Mouse (Mus musculus) stomach, postnatal 0 days (tissue): ENCODE data around the gene Cnpy3. TPM values are rescaled to one million over a fixed set of nuclear protein-coding genes. Genes with fewer than 3 reads are reported as not detected.

Experiments used
- ATAC-seq: fragments of 200-750 bp; cut with Nextera tagmentation; 2 replicates; pipeline ENCODE4 v1.8.0; 2017; ENCODE audit not compliant: low FRiP score, low TSS enrichment
- DNase-seq: peaks from one replicate; pipeline ENCODE4 v3.0.0-alpha.2; 2016; ENCODE audit warnings: low spot score
- H3K27ac ChIP-seq: fragments of 300-500 bp; sonication (generic); replicated peaks from 2 replicates; pipeline ENCODE4 v1.5.1; 2014; ENCODE audit warnings: mild to moderate bottlenecking, control low read depth
- H3K27me3 ChIP-seq: fragments of 300-500 bp; sonication (generic); 2 replicates; pipeline ENCODE4 v1.6.1; 2014; ENCODE audit warnings: low read length; ENCODE audit not compliant: control insufficient read depth, insufficient read depth
- H3K36me3 ChIP-seq: fragments of 300-500 bp; sonication (generic); 2 replicates; pipeline ENCODE4 v1.6.1; 2014; ENCODE audit warnings: low read length, mixed read lengths; ENCODE audit not compliant: control insufficient read depth, insufficient read depth
- H3K4me1 ChIP-seq: fragments of 300-500 bp; sonication (generic); replicated peaks from 2 replicates; pipeline ENCODE4 v1.6.1; 2014; ENCODE audit warnings: antibody characterized with exemption; ENCODE audit not compliant: control insufficient read depth, insufficient read depth
- H3K4me2 ChIP-seq: fragments of 300-500 bp; sonication (generic); replicated peaks from 2 replicates; pipeline ENCODE4 v1.6.1; 2014; ENCODE audit warnings: low read depth, mild to moderate bottlenecking, control low read depth, moderate library complexity
- H3K4me3 ChIP-seq: fragments of 300-500 bp; sonication (generic); 2 replicates; pipeline ENCODE4 v1.5.1; 2014; ENCODE audit warnings: low read depth, low read length, control low read depth
- H3K9ac ChIP-seq: fragments of 300-500 bp; sonication (generic); 2 replicates; pipeline ENCODE4 v1.6.1; 2014; ENCODE audit warnings: mild to moderate bottlenecking, low read length, control low read depth, mixed read lengths
- H3K9me3 ChIP-seq: fragments of 300-500 bp; sonication (generic); 2 replicates; pipeline ENCODE4 v1.6.1; 2016; ENCODE audit warnings: low read length; ENCODE audit not compliant: control insufficient read depth
- CTCF ChIP-seq: IDR thresholded peaks from 2 replicates; pipeline ENCODE4 v1.5.1; 2016; ENCODE audit warnings: antibody characterized with exemption, low read depth, mild to moderate bottlenecking, moderate library complexity
- EP300 ChIP-seq: optimal IDR thresholded peaks from 2 replicates; pipeline ENCODE3; 2016; ENCODE audit warnings: antibody characterized with exemption
- WGBS: fragments of 180-500 bp; shearing (Covaris S2); extraction: QIAGEN DNeasy Blood & Tissue Kit; methylation state at CpG from one replicate; pipeline ENCODE4 v1.1.7; 2014; 5-methylcytosine and 5-hydroxymethylcytosine counted together
- polyA plus RNA-seq: library from polyadenylated mRNA; unstranded; fragments of >200 nt; fragmentation: Nextera tagmentation; extraction: Ambion mirVana; gene quantifications from 2 replicates; pipeline ENCODE4 v1.2.1, GENCODE M21; 2015

The Cnpy3 gene
- polyA plus RNA-seq, 1 experiment from 2014 or later: 39.0 TPM

DNA sequence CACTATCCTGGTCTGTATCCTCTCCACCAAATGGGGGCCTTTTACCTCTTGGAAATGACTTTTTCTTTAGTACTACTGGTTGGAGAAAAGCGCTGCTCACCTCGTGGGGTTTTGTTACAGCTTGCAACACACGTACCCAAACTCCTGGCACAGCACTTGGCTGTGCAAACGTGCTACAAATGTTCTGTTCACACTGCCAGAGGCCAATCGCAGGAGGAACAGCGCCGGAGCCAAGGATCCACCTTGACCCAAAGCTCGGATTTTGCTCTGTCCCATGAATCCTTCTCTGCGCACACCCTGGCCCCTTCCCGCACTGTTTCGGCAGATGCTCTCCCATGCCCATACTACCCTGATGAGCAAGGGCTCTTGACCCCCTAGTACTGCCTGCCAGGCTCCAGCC, 23.5 kb downstream of the Cnpy3 start:
- WGBS: 41% methylated on average over 11 of the region's 11 CpGs
- H3K27ac ChIP-seq: no peak overlapping the region

DNA sequence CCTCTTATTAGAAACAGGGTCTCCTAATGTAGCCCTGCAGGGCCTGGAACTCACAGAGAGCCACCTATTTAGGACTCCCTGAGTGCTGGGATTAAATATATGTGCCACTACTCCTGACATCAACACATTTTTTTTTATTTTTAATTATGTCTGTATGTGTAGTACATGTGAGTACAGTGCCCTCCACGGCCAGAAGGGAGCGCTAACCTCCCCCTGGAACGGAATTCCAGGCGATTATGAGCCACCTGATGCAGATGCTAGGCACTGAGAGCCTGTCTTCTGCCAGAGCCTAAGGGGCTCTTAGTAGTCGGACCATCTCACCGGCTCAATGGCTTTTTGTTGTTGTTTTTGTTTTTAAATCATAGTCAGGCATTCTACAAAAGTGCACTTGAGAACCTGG, 24.0 kb downstream of the Cnpy3 start:
- DNase-seq: peak; percentile 42
- no peaks in the 10 kb centered on the region for H3K9me3 ChIP-seq
- H3K4me2 ChIP-seq: no peak overlapping the region
- no peak overlapping the region for H3K27ac ChIP-seq
- H3K36me3 ChIP-seq: 0 out of 2 replicates have a peak, but pooled peaks cover 7% of the 10 kb centered on the region
- ATAC-seq: no peak
- H3K9ac ChIP-seq: no peak overlapping the region
- H3K4me1 ChIP-seq: no peaks in the 10 kb centered on the region
- peak; percentile 62 for TF ChIP-seq CTCF
- no peak for TF ChIP-seq EP300
- WGBS: 46% methylated on average over 6 of the region's 6 CpGs
- H3K4me3 ChIP-seq: no peak overlapping the region
- H3K27me3 ChIP-seq: no peaks in the 10 kb centered on the region

More for the DNA sequence above, 23.5 kb downstream of the Cnpy3 start:
- DNase-seq (no peak), ATAC-seq (no peak)
- Histone ChIP-seq H3K27me3 (no peaks in the 10 kb centered on the region), H3K36me3 (0 out of 2 replicates have a peak, but pooled peaks cover 4% of the 10 kb centered on the region), H3K4me1 (no peaks in the 10 kb centered on the region), H3K9ac (0 out of 2 replicates have a peak overlapping the region, but pooled peaks have one; percentile 41), H3K4me2 (peak overlapping the region; percentile 46), H3K4me3 (peak overlapping the region; percentile 21), H3K9me3 (no peaks in the 10 kb centered on the region)
- TF ChIP-seq EP300: no peak
- TF ChIP-seq CTCF: no peak

DNA sequence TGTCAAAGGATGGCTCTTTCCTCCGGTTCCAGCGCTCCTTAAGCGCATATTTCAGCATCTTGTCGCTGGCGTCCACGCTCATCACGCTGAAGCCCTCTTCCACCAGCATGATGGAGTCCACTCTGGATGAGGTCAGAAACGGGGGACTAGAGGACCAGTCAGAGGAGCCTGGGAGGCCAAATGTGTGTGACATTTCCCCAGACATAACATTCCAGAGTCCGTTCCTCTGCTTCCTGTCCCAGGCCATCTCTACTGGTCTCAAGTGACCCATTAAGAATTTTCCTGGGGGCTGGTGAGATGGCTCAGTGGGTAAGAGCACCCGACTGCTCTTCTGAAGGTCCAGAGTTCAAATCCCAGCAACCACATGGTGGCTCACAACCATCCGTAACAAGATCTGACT, 24.7 kb downstream of the Cnpy3 start:
- Histone ChIP-seq H3K4me1 (no peaks in the 10 kb centered on the region), H3K9me3 (no peaks in the 10 kb centered on the region), H3K4me3 (no peak overlapping the region), H3K4me2 (no peak overlapping the region), H3K27me3 (no peaks in the 10 kb centered on the region), H3K27ac (no peak overlapping the region), H3K36me3 (0 out of 2 replicates have a peak, but pooled peaks cover 7% of the 10 kb centered on the region), H3K9ac (no peak overlapping the region)
- WGBS: 92% methylated on average over 11 of the region's 11 CpGs
- TF ChIP-seq CTCF: no peak
- DNase-seq (no peak), ATAC-seq (no peak)

DNA sequence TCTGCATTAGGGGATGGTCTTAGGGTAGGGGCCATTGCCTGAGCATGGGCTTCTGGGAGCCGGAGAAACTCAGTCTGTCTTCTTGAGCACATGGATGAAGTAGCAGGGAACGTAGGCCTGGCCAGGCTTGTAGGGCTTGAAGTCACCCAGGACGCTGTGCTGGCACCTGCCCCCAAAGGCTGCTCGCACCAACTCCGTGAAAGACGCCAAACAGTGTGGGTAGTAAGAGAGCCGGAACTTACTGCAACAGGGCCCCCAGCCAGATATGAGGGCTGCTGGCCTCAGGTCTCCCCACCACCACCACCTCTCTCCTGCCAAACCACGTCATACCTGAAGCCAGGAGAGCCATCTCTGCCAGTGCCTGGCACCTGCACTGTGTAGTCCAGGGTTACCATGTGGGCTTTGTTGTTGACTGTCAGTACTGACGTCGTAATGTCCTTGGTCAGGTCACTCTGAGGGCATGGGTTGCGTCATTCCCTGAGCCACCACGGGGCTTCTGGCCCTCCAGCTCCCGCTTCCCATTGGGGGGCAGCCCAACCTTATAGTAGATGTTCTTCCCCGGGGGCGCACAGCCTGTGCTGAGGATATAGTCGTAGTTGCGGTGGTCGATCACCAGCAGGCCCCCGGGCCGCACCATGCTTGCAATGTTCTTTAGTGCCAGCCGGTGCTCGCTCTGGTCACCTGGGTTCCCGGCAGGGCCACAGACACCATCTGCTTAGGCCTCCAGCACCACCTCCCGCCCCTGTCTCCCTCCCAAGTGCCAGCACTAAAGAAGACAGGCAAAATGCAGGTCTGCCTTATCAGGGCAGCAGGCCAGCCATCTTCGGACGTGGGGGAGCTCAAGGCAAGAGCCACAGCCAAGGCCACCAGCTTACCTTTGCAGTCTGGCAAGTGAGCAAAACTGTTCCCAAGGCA, 26.0 kb downstream of the Cnpy3 start:
- no peak overlapping the region for H3K27ac ChIP-seq
- H3K27me3 ChIP-seq: no peaks in the 10 kb centered on the region
- H3K4me2 ChIP-seq: no peak overlapping the region
- H3K36me3 ChIP-seq: peaks cover 7% of the 10 kb centered on the region; the same call in 1 of the 2 replicates
- no peak overlapping the region for H3K9ac ChIP-seq
- no peak for ATAC-seq
- H3K4me3 ChIP-seq: no peak overlapping the region
- no peak for DNase-seq
- H3K4me1 ChIP-seq: no peaks in the 10 kb centered on the region
- no peak for TF ChIP-seq CTCF
- TF ChIP-seq EP300: no peak
- 92% methylated on average over 26 of the region's 26 CpGs for WGBS
- no peaks in the 10 kb centered on the region for H3K9me3 ChIP-seq

DNA sequence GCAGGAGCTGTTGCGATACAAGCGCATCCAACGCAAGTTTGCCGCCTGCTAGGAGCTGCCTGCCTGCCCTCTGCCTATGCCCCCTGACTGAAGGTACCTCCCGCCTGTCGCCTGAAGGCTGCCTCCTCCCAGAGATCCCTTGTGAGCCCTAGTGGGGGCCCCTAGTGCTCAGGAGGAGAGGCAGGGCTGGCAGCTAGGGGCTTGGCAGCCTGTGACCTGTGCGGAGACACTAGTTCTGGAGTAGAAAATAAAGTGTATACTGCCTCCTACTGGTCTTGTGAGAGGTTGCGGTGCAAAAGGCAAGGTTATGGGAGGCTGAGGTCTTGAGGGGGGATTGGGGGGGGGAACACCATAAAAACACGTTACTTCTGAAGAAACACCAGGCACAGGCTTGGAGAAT, 26.7 kb downstream of the Cnpy3 start:
- Histone ChIP-seq H3K4me1 (no peaks in the 10 kb centered on the region), H3K9ac (no peak overlapping the region), H3K4me3 (no peak overlapping the region), H3K4me2 (no peak overlapping the region), H3K9me3 (no peaks in the 10 kb centered on the region), H3K27me3 (no peaks in the 10 kb centered on the region), H3K27ac (no peak overlapping the region), H3K36me3 (peaks cover 8% of the 10 kb centered on the region; the same call in 1 of the 2 replicates)
- WGBS: 58% methylated on average over 9 of the region's 9 CpGs
- peak; percentile 76 for TF ChIP-seq CTCF
- no peak for TF ChIP-seq EP300
- DNase-seq: peak; percentile 41
- peak; percentile 9; the same call in 1 of the 2 replicates for ATAC-seq
